Mouse (Mus musculus) spleen, adult 2 months (tissue): ENCODE results near the gene Ubac2.

Experiments
- CTCF ChIP-seq: fragments of 200-500 bp; IDR thresholded peaks from 2 replicates; pipeline ENCODE4 v1.5.1; 2011; ENCODE audit warnings: mild to moderate bottlenecking, inconsistent platforms; ENCODE audit not compliant: insufficient read depth, insufficient read length, insufficient replicate concordance; ENCODE audit errors: extremely low read depth
- POLR2A ChIP-seq: fragments of 200-500 bp; IDR thresholded peaks from 2 replicates; pipeline ENCODE4 v1.6.1; 2011; ENCODE audit warnings: low read depth, low read length, inconsistent platforms

GRCm38 (mm10) chr14:121962128-121962890 lies 83.9 kb downstream of the Ubac2 start:
- no peak for TF ChIP-seq CTCF
- TF ChIP-seq POLR2A: no peak
